Mouse (Mus musculus): ENCODE data around the gene Adamtsl1.

The Adamtsl1 gene

DNA sequence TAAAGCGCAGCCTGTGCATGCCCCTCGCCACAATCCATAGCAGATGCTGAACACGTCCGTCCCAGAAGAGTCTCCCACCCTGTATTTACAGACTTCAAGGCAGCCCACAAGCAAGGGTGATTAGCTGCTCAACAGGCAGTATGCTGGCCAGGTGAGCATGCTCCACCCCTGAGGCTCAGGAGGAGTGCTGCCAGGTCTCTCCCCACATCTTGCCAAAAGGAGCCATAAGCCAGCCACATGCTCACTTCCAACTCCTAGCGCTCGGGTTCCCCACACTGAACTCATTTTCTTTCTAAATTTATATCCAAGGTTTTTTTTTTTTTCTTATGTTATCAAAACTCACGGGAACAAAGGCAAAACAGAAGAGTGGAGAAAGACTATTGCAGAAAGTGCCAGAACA lies 687.8 kb downstream of the Adamtsl1 start:
- no peak for DNase-seq (ENCODE audit: low spot score)

DNA sequence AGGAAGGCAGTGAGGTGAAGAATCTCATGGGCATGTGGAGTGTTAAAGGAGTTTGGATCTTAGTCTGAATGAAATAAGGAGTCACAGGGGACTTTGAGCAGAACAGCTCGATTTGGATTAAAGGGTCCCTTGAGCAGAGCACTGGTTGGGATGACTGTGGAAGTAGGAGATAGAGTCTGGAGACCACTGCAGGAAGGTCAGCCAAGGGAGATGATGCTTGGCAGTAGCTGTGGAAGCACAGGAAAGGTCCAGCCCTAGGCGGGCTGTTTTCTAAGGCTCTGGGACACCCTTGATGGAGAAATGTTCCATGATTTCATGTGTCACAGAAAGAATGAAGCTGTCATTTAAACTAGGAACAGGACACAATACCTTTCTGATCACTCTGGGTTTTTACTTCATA lies 689.3 kb downstream of the Adamtsl1 start:
- DNase-seq (ENCODE audit: low spot score) = no peak

DNA sequence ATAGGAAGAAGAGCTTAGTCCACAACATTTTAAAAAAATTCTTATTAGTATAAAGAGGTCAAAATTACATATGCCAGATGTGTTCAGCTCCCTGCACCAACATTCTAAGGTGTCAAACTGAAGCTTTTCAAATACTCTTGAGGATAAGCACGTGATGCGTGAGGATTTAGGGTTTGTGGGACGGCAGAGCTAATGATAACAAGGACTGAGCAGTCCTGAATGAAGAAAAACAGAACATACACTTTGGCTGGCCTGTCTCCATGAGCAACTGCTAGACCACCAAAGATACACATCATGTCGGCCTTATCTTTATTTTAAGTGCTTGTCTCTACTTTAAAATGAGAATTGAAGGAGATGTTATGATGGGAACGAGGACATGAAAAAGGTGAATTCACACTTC lies 710.9 kb downstream of the Adamtsl1 start:
- DNase-seq (ENCODE audit: low spot score) = no peak

DNA sequence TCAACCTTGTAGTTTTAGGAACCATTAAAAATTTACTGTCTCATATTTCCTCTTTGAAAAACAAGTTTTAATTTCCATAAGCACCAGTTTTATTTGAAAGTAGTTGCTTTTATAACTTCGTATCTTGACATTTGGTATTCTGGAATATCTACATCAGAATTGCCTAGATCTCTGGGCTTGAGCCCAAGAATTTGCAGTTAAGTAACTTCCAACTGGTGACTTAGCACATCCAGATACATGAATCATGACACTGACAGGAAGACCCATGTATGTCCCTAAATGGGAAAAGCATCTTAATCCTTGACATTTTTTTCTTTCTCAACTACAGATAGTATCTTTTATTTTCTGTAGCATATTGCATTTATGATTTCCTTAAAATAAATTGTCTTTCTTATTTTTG lies 713.1 kb downstream of the Adamtsl1 start:
- DNase-seq (ENCODE audit: low spot score) = no peak

DNA sequence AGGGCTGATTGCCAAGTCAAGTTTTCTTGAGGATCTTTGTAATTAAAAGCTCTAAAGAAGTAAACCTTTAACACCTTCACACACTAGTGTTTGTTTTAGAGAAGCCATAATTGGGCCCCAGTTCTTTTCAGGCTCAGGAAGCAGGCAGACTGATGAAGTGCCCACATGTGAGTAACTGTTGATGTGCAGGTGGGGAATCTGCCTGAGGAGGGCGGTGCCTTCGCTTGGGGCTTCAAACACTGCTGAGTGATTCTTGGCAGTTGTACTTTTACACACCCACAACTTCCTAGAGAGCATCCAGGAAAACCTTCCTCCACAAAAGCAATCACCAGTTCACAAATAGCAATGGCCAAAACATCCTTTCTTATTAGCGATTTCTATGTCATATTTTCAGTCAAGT lies 719.2 kb downstream of the Adamtsl1 start:
- no peak for DNase-seq (ENCODE audit: low spot score)

DNA sequence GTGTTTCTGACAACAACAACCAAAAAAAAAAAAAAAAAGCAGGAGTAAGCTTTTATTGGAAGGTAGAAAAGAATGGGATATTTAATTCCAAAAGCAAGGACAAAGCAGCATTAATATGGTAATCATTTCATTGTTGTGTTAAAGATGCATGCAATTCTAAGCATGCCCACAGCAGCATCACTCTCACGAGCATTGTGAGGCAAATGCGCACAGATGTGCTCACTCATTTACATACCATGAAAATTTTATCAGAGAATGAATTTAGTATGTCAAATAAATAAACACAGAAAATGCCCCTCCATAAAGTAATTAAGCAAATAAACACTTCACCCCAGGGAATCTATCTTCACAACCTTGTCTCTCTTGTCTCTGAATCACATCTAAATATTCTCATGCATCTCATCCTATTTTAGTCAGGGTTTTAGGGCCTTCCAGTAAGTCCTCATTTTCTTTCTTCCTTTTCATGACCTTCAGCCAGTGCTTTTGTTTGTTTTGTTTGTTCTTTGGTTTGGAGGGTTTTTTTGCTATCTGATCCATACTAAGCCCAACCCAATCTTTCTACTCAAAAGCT lies 728.0 kb downstream of the Adamtsl1 start:
- no peak for DNase-seq (ENCODE audit: low spot score)

DNA sequence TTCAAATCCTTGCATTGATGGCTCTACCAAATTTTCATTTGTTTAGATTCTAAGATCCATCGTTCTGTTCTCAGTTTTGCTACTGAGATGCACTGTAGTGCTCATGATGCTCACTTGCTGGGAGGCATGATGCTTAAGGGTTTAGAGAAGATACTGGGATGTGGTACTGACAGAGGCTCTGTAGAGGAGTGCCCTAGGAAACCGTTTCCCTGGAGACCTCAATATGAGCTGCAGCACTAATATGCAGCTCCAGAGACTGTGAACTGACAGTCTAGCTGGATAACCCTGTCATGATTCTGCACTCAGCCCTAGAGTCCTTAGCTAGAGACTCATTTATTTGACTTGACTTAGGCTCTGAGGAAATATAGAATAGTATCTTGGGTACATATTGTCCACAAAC lies 756.1 kb downstream of the Adamtsl1 start:
- no peak for DNase-seq (ENCODE audit: low spot score)

DNA sequence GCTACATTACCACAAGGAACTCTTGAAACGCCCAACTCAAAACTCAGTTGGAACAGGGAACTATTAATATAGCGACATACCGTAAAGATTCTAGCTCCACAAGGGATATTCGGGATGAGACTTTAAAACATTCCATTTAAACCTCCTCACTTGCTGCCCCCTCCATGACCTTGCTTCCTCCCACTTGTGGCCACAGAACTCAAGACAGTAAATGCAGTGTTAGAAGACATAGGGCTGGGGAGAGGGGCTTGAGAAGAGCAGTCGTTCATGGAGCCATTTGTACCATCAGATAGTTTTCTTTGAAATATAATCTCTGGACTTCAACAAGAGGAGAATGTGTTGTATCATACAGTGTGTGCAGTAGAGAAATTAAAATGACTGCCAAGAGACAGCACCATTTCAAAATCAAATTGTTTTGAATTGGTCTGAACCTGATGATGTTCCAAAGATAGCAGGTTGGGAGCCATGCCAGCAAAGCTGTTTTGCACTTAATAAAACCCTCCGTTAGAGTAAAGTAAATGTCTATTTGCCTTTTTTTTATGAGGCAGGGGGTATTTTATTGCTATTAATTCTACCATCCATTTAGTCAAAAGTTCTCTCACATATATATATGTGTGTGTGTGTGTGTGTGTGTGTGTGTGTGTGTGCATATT lies 759.9 kb downstream of the Adamtsl1 start:
- DNase-seq (ENCODE audit: low spot score) = no peak

DNA sequence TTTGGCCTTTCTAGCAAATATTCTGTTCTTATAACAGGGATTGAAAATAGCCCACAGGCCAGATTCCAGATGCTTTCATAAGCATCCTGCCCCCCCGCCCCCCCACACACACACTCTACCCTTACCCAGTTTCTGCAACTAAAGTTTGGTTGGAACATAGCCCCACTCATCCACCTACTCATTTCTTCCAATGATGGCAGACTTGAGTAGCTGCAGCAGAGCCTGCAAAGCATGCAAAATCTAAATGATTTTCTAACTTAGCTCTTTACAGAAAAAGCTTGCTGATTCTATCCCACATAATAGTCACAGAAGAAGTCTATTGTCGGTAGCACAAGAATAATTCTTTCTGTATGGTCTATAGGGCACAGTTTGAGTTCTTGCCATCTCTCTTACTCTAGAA lies 760.7 kb downstream of the Adamtsl1 start:
- DNase-seq (ENCODE audit: low spot score) = no peak

DNA sequence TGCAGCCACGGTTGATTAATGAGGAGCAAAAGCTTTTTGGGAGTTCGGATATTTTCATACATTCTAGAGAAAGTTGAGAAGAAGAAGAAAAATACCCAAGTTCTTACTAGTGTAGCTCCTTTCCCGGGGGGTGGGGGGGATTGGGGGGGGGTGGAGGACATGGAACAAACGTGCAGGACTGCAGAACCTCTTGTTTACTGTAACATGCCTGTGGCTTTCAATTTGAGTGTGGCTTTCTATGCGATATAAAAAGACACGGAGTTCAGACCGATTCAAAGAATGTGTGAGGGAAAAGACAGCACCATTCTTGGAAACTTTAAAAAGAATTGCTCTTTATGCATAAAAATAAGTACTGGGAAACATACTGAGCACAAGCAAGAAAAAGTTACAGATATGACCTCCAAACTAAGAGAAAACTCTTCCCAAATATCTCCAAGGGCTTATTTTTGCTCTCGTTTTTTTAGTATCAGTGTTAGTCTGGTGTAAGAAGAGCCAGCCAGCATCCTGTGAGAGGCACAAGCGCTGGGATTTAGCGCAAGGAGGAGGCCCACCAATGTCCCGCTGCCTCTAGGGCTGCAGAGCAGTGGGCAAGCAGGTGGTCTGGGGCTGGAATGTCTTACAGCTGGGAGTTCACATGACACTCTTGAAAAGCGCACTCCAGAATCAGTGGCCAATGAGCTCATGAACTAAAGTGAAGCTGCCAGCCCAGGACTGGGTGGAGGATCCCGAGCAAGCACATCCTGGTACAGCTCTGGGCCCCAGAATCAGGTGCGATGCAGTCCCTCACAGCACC lies 762.2 kb downstream of the Adamtsl1 start:
- DNase-seq (ENCODE audit: low spot score) = no peak

DNA sequence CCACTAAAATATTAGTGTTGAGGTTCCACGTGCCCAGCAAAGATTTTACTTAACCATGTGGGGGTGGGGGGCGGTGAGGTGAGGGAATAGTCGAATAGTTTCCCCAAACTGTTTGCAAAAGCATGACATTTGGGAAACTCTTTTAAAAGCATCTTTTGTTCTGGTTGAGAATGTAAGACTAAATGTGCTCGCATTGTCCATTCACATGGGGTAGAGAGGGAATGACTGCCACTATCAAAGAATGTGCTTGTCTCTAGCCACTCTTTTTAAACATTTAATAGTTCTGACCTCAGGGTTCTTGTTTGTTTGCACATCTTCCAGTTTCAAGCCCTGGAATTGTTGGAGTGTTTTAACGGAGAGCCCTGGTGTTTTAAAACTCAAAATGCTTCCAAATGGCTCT lies 764.6 kb downstream of the Adamtsl1 start:
- DNase-seq (ENCODE audit: low spot score) = no peak

DNA sequence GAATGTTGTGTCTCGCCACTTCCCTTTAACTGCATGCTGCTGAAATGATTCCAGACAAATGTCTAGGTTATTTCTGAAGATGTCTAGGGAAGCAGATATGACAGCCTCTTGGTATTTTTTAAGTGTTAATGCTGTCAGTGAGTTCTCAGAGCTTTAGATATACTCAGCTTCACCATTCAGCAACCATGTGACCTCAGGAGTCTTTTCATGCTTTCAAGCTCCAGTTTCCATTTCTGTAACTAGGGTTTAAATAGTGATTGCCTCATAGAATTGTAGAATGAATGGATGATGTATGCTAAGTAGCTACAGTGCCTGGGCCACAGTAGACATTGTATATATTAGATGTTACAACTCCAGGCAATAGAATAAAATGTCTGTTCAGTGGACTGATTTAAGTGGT lies 772.6 kb downstream of the Adamtsl1 start:
- no peak for DNase-seq (ENCODE audit: low spot score)

DNA sequence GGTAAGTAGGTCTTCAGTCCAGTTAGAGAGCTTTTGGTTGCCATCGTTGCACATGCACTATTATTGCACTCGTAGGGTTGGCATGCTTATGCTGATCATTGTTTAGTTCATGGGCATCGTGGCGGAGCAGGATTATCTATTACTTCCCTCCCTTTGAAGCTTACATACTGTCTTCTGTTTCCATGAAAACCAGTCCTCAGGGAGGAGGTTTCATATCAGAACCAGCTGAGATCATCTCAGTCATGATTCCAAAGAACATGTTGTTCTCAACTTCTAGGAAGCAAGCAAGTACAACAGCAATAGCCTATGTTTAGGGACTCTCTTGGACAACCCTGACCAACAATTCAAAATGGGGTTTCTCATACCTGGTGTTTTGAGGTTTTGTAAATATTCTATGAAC lies 774.3 kb downstream of the Adamtsl1 start:
- no peak for DNase-seq (ENCODE audit: low spot score)

DNA sequence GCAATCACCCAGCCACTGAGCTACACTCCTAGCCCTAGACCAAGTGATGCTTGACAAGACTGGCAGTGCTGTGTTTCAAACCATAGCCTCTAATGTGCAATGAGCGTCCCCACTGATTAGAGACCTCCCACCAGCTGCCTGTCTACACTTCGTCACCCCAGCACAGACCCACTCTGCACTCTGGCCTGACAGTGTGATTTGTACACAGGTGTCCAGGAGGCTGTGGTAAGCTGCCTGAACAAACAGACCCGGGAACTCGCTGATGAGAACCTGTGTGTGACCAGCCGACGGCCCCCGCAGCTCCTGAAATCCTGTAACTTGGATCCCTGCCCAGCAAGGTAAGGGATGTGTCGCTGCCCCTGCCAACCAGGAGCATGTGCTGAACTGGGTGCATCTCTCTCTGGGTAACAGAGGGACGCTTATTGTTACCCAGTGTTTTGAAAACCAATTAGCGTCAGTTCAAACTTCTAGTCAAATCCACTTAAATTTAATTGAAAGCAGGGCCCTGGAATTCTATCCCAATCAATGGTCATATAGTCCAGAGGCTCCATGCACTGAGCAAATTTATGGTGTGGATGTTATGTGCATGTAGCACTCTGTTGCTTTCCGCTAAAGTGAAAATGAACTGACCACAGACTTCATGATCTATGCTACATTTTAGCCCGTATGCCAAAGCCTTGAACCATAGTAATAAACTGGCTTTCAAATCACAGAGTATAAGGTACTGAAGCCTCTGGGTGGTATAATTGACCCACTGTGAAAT lies 775.7 kb downstream of the Adamtsl1 start:
- DNase-seq (ENCODE audit: low spot score) = no peak

DNA sequence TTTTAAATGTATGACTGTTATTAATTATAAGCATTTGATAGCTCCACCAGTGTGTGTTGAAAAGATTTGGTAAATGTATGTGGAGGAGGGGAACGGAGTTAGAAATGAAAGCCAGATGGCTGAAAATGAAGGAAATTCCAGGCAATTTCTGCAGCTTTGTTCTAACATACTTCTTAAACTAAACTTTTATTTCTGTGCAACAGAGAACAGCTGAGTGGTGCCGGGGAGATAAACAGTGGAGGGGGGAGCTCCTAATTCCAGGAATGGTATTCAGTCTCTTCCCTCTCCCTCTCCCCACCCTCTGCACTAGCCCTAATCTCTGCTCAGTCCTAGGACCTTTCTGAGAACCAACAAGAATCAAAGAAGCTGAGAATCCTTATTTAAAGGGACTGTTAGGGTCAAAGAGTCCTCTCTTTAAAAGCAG lies 780.9 kb downstream of the Adamtsl1 start:
- DNase-seq (ENCODE audit: low spot score) = no peak

DNA sequence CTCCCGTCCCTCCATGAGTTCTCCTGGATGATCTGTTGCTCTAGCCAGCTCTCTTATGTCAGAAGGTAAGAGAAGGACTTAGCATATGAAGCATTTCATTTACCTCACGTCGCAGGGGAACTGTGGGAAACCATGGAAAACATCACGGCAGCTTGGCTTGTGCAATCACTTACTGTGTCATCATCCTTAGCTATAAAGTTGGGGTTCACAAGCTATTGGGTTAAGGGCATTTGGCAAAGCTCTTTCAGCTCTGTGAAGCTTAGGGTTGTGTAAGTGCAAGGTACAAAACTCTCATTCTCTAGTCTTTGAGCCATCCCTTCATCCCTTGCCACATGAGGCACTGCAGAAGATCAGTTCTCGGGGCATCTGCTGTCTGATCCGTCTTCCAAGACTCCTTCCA lies 787.5 kb downstream of the Adamtsl1 start:
- no peak for DNase-seq (ENCODE audit: low spot score)

DNA sequence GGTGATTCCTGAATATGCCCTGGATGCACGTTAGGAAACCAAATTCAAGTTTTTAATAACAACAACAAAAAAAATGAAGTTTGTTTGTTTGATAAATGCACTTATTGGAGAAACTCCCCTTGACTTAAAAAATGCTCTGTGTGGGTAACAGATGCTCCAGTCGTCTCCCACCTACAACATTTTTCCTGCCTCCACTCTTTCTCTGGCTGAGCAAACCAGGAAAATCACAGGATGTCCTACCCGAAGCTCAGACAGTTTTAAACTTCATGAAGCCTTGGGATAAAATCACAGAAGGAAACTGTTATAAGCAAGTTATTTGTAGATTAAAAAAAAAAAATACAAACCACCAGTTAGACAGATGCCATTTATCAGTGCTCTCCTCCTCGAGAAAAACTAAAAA lies 788.1 kb downstream of the Adamtsl1 start:
- no peak for DNase-seq (ENCODE audit: low spot score)

DNA sequence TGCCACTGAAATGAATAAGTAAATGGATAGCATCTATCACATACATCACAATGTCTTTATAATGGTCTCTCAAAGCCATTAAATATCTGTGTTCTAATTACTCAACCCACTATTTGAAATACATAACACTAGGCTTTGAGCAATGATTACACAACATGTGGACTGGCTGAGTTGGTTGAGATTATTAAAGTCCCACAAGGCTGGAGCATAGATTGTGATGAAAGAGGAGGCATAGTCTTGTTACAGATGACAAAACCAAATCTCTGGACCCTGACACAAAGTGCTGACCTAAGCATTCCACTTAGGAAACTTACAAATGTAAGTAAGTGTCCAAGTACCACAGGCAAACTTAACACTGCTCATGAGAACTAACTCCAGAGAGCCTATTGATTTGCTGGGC lies 792.8 kb downstream of the Adamtsl1 start:
- no peak for DNase-seq (ENCODE audit: low spot score)

DNA sequence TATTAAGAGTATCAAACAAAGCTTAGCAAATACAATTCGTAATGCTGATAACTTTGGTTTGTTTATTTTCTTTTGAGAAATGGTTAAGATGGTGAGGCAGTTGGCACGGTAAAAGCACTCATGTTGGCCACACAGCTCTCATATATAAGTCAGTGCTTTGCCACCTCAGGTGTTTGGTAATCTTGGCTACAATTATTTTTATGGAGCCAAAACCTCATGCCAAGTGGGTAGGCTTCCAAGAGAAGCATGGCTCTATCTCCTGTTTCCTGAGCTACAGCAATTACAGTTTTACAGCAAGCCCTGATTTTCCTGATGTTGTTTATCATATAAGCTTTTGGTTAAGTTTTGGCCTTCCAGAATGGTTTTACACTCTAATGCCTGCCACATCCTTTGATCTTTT lies 795.2 kb downstream of the Adamtsl1 start:
- no peak for DNase-seq (ENCODE audit: low spot score)

DNA sequence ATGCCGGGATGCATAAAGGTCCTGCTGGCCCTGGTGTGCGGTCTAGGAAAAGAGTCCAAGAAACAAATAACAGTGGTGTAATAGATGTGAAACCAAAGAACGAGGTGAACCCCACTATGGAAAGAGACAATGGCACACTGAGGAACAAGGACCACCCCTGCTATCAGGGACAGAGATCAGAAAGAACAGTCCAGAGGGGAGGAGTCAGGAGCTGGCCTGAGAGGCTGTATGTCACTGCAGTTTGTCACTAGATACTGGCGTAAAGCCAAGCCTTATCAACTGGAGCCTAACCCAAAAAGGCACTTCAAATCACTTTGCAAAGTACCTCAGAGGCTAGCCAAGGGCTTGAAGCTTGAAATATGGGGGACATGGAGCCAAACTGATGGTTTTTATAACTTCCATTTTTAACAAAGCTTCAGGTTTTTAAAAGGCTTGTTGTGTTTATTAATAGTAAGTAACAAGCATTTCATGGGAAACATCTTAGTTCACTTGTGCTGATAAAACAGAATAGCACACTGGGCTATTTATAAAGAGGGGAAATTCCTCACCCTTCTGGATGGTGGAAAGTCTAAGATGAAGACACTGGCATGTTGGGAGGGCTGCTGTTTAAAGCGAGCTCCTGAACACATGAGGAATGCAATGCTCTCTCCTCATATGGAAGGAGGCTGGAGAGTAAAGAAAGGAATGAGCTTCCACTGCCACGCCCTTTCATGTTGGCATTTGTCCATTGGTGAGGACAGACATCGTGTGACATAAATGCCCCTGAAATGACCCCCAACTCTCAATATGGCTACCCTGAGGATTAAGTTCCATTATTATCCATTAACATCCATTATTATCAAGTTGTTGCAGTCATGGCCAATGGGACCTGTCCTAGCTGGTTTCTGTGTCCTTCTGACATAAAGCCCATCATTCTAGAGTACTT lies 797.1 kb downstream of the Adamtsl1 start:
- DNase-seq (ENCODE audit: low spot score) = no peak

DNA sequence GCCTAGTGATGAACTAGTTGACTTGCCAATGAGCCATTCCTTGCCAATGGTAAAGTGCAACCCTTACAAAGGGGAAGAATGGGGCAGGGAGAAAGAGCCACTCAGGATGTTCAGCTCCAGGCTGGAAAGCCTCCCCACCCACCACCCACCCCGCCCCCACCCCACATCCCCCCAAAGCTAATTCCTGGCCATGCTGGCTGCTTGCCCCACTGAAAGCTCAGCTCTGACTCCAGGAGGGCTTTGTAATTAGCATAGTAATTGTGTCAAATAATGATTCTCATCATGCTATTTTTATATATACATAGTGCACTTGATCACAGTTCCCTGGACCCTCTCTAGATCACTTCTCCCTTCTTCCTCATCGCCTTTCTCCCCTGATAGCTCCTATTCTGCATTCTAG lies 798.4 kb downstream of the Adamtsl1 start:
- DNase-seq (ENCODE audit: low spot score) = no peak

DNA sequence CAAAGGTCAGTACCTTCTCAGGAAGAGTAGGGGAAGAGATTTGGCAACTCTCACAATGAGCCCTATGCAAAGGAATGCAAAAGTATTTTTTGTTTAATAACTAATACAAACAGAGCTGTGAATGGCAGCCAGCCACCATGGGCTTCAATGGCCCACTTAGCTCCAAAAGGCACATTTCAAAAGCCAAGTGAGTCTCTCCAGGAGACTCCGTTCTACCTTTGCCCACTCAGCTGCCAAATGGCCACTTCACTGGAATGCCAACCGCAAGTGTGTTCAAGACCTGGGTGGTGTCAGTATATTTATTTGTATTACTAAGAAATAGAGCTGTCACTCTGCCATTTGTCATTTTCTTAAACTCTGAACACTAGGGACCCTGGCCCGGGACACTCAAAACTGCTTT lies 800.5 kb downstream of the Adamtsl1 start:
- no peak for DNase-seq (ENCODE audit: low spot score)
